8 mouse cellular contexts compared by ENCODE assay signal in genomic region chr1:62934100-62934513, GRCm38 (mm10).
DNase-seq lines count a peak whose midpoint lies in the region; ATAC-seq and TF ChIP-seq lines count a peak whose summit lies in the region.

No protein-coding gene starts in this region.

- H3K9me3 ChIP-seq in heart, postnatal 0 days (replicated peaks; ENCODE audit: control insufficient read depth, low read length): no peaks in the 10 kb centered on the region
- no peaks in the 10 kb centered on the region for H3K9me3 ChIP-seq in hindbrain, embryonic 15.5 days
- H3K9me3 ChIP-seq in heart, embryonic 10.5 days: no peaks in the 10 kb centered on the region

- no peak for ATAC-seq in heart, postnatal 0 days (ENCODE audit: insufficient read depth, low read depth)
- ATAC-seq in hindbrain, embryonic 15.5 days (ENCODE audit: low FRiP score, low read depth): peak; percentile 80

- H3K4me3 ChIP-seq in heart, postnatal 0 days (ENCODE audit: low read depth, low read length): no peak overlapping the region
- H3K4me3 ChIP-seq in hindbrain, embryonic 15.5 days: no peak overlapping the region
- H3K4me3 ChIP-seq in heart, embryonic 10.5 days: no peak overlapping the region

- WGBS in heart, postnatal 0 days: 69% methylated on average over 9 of the region's 9 CpGs
- 15% methylated on average over 9 of the region's 9 CpGs for WGBS in hindbrain, embryonic 15.5 days
- 86% methylated on average over 9 of the region's 9 CpGs for WGBS in heart, embryonic 10.5 days

- peak; percentile 13 for DNase-seq in heart, postnatal 0 days (ENCODE audit: low spot score)
- no peak for DNase-seq in heart, postnatal 36 days
- peak; percentile 48 to 63 for DNase-seq in cerebellum, postnatal 25 days
- peak; percentile 66 for DNase-seq in lung, postnatal 36 days
- no peak for DNase-seq in spleen, adult 18-20 months
- no peak for DNase-seq in liver
- no peak for DNase-seq in heart, embryonic 10.5 days (ENCODE audit: low spot score)

- intact Hi-C loops in heart, postnatal 36 days (cut with DNase I): no loop called here

- TF ChIP-seq EP300 in heart, postnatal 0 days (IDR thresholded peaks at IDR 0.05; ENCODE audit: low read depth): no peak

- H3K27ac ChIP-seq in heart, postnatal 0 days (ENCODE audit: low read depth): no peak overlapping the region
- H3K27ac ChIP-seq in hindbrain, embryonic 15.5 days (replicated peaks): peak overlapping the region; percentile 26
- no peak overlapping the region for H3K27ac ChIP-seq in heart, embryonic 10.5 days

- H3K4me1 ChIP-seq in heart, postnatal 0 days (ENCODE audit: control insufficient read depth, insufficient read depth): no peaks in the 10 kb centered on the region
- peaks cover 27% of the 10 kb centered on the region for H3K4me1 ChIP-seq in hindbrain, embryonic 15.5 days (replicated peaks)
- 0 out of 2 replicates have a peak, but pooled peaks cover 2% of the 10 kb centered on the region for H3K4me1 ChIP-seq in heart, embryonic 10.5 days

- no peaks in the 10 kb centered on the region for H3K27me3 ChIP-seq in heart, postnatal 0 days (ENCODE audit: control insufficient read depth, insufficient read depth, low read length)
- no peaks in the 10 kb centered on the region for H3K27me3 ChIP-seq in hindbrain, embryonic 15.5 days
- H3K27me3 ChIP-seq in heart, embryonic 10.5 days (ENCODE audit: insufficient read depth, poor library complexity, severe bottlenecking): 0 out of 2 replicates have a peak, but pooled peaks cover 7% of the 10 kb centered on the region

- H3K9ac ChIP-seq in heart, postnatal 0 days (replicated peaks; ENCODE audit: low read depth, low read length): no peak overlapping the region
- H3K9ac ChIP-seq in hindbrain, embryonic 15.5 days: no peak overlapping the region

- H3K4me2 ChIP-seq in heart, postnatal 0 days (ENCODE audit: low read depth, low read length): no peak overlapping the region
- H3K4me2 ChIP-seq in hindbrain, embryonic 15.5 days: peak overlapping the region; percentile 40

- TF ChIP-seq CTCF in heart, postnatal 0 days (IDR thresholded peaks at IDR 0.05; ENCODE audit: low read depth): no peak

- H3K36me3 ChIP-seq in heart, postnatal 0 days (replicated peaks; ENCODE audit: control insufficient read depth, insufficient read depth, low read length): no peaks in the 10 kb centered on the region
- no peaks in the 10 kb centered on the region for H3K36me3 ChIP-seq in hindbrain, embryonic 15.5 days
- H3K36me3 ChIP-seq in heart, embryonic 10.5 days: no peaks in the 10 kb centered on the region

Comparison
In these comparisons a context has a peak if more than half of its experiments do, and no peak if none do; other contexts are left out.
1. DNase-seq: peak in heart, postnatal 0 days (single experiment), cerebellum, postnatal 25 days (2 of 2) and lung, postnatal 36 days (single experiment); none in heart, postnatal 36 days (0 of 2), spleen, adult 18-20 months (0 of 2), liver (single experiment) and heart, embryonic 10.5 days (single experiment).